Mouse (Mus musculus) liver, postnatal 0 days (tissue): ENCODE results near the gene Srbd1.

ENCODE experiments used
- CTCF ChIP-seq: sonication (generic); IDR thresholded peaks from 2 replicates; pipeline ENCODE4 v1.5.1; 2016; ENCODE audit warnings: antibody characterized with exemption, low read depth
- EP300 ChIP-seq: IDR thresholded peaks from 2 replicates; pipeline ENCODE4 v1.6.1; 2016; ENCODE audit warnings: antibody characterized with exemption, low read depth, mild to moderate bottlenecking

DNA sequence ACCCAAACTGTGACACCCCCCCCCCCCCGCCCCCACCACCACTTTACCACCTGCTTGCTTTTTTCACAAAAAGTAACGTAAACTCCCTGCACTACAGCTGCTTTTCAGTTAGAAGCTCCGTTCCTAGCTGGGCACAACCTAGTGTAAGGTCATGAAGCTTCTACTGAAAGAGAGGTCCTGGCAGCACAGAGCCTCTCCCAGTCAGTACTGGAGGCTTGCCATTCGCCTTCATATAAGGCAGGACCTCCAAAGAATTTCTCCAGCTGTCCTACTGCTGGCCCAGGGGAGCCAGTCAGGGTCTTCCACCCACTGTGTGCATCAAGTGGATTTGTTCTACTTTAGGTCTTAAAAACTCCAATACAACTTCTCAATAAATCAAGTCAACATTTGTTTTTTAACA is 149.9 kb downstream of the Srbd1 start:
- TF ChIP-seq CTCF (no peak), EP300 (no peak)
